Mouse (Mus musculus) liver, adult 2 months (tissue): ENCODE data around the gene Dact1. TPM values are rescaled to one million over a fixed set of nuclear protein-coding genes. Genes with fewer than 3 reads are reported as not detected.

Source experiments
- DNase-seq: peaks from one replicate; pipeline ENCODE4 v3.0.0-alpha.2; 2011; ENCODE audit warnings: low read depth, low spot score; ENCODE audit errors: extremely low read depth
- H3K27ac ChIP-seq: fragments of 200-500 bp; replicated peaks from 2 replicates; pipeline ENCODE4 v1.5.1; 2012; ENCODE audit warnings: low read depth, mild to moderate bottlenecking, control low read depth, inconsistent platforms, low read length; ENCODE audit not compliant: insufficient read depth
- H3K27me3 ChIP-seq: fragments of 200-500 bp; 2 replicates; pipeline ENCODE4 v1.6.1; 2012; ENCODE audit warnings: mild to moderate bottlenecking, moderate library complexity, low read length, inconsistent platforms; ENCODE audit not compliant: control insufficient read depth, insufficient read depth
- H3K36me3 ChIP-seq: fragments of 200-500 bp; 2 replicates; pipeline ENCODE4 v1.6.1; 2012; ENCODE audit warnings: low read length, inconsistent platforms; ENCODE audit not compliant: control insufficient read depth, insufficient read depth
- H3K4me1 ChIP-seq: fragments of 200-500 bp; 2 replicates; pipeline ENCODE4 v1.6.1; 2011; ENCODE audit warnings: low read length; ENCODE audit not compliant: control insufficient read depth, insufficient read depth
- H3K4me3 ChIP-seq: fragments of 200-500 bp; 2 replicates; pipeline ENCODE4 v1.5.1; 2011; ENCODE audit warnings: low read depth, mild to moderate bottlenecking, control low read depth, low read length, moderate library complexity; ENCODE audit not compliant: insufficient read depth
- H3K79me2 ChIP-seq: fragments of 200-500 bp; 2 replicates; pipeline ENCODE4 v1.6.1; 2012; ENCODE audit warnings: inconsistent platforms, mild to moderate bottlenecking, low read length, moderate library complexity; ENCODE audit not compliant: control insufficient read depth, insufficient read depth
- H3K9ac ChIP-seq: fragments of 200-500 bp; 2 replicates; pipeline ENCODE4 v1.6.1; 2012; ENCODE audit warnings: low read depth, mild to moderate bottlenecking, control low read depth, inconsistent platforms, low read length
- CTCF ChIP-seq: fragments of 200-500 bp; IDR thresholded peaks from 2 replicates; pipeline ENCODE4 v1.5.1; 2011; ENCODE audit warnings: low read depth, low read length, control low read depth
- POLR2A ChIP-seq: fragments of 200-500 bp; IDR thresholded peaks from 2 replicates; pipeline ENCODE4 v1.6.1; 2011; ENCODE audit warnings: low read length, control low read depth; ENCODE audit not compliant: insufficient read depth; ENCODE audit errors: extremely low read depth
- WGBS: fragments of 180-500 bp; shearing (Covaris S2); methylation state at CpG from one replicate; pipeline ENCODE4 v1.1.7; 2018; 5-methylcytosine and 5-hydroxymethylcytosine counted together
- polyA plus RNA-seq: library from polyadenylated mRNA; depleted of rRNA; stranded (reverse); fragments of >200 nt; gene quantifications from 2 replicates; pipeline ENCODE4 v1.2.3, GENCODE M21; 2012; rRNA removed
- total RNA-seq: library from RNA; depleted of rRNA; stranded (reverse); fragments of >200 nt; gene quantifications from 2 replicates; pipeline ENCODE4 v1.2.3, GENCODE M21; 2014; rRNA removed

The Dact1 gene
- total RNA-seq (1.7 and 2.1 TPM in 2 replicates), polyA plus RNA-seq (0.98 and 1.4 TPM in 2 replicates)

DNA sequence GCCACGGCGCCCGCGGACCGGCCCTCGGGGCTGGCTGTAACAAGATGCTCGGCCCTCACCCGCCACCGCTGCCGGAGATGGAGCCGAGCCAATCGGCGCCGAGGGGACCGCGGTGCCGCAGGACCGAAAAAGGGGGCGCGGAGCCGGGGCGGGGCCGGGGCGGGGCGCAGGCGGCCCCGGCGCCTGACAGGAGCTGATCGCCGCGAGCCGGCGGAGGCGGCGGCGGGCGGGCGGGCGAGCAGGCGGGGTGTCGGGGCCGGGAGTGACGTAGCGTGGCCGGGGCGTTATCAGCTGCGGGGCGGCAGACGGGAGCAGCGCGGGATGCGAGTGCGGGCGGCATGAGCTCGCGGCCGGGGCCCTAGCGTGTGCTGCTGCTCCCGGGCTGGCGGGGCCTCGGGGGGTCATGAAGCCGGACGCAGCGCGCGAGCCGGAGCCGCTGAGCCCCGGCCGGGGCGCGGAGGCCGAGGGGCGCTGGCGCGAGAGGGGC, at the start of gene Dact1:
Gene Dact1 (plus strand): TSS at position 304 of the 487 bp plus-strand sequence.
- Histone ChIP-seq H3K4me1 (no peaks in the 10 kb centered on the region), H3K36me3 (peaks cover 12% of the 10 kb centered on the region; the same call in 1 of the 2 replicates), H3K9ac (peak within 1 kb of the TSS; percentile 91), H3K27me3 (no peaks in the 10 kb centered on the region), H3K79me2 (no peaks in the 10 kb centered on the region), H3K4me3 (peak within 1 kb of the TSS; percentile 57), H3K27ac (no peak within 1 kb of the TSS; the same call in none of the 2 replicates)
- TF ChIP-seq POLR2A (peak; percentile 62), CTCF (no peak)
- DNase-seq: no peak
- WGBS: under 1% methylated on average over 59 of the region's 76 CpGs

DNA sequence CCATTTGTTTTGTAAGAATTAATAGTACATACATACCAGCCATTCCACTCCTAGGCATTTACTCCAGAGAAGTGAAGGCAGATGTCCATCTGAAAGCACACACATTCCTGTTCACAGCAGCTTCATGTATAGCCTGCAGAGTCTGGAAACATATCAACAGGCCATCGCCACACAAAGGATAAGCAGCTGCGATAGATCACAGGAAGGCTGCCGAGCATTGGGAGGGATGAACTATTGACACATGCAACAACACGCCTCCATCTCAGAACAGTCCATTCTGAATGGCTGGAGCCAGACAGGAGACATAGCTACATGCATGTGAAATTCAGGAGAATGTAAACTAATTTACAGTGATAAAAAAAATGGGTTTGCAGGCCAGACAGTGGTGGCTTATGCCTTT, 45.5 kb upstream of the Dact1 start:
- Histone ChIP-seq H3K36me3 (no peaks in the 10 kb centered on the region), H3K27me3 (no peaks in the 10 kb centered on the region), H3K9ac (no peak overlapping the region), H3K27ac (no peak overlapping the region), H3K79me2 (no peaks in the 10 kb centered on the region), H3K4me1 (no peaks in the 10 kb centered on the region), H3K4me3 (no peak overlapping the region)
- DNase-seq: no peak
- WGBS: 88% methylated on average over 4 of the region's 4 CpGs
- TF ChIP-seq POLR2A (no peak), CTCF (no peak)

DNA sequence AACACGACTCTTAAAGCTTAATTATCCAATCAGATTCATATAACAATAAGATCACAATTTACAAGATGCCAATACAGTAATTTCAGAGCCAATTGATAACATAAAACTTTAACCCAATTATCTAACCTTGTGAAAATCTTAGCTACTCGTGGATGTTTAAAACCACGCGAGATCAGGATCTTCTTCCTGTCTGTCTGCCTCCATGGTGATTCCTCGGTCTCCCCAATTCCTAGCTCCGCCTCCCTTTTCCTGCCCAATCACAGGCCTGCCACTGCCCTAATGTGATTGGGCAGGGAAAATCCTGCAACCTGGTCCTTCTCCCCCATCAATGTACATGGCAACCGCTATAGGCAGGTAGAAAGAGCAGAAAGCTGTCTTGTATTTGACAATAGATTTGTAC, 40.3 kb upstream of the Dact1 start:
- no peaks in the 10 kb centered on the region for H3K27me3 ChIP-seq
- WGBS: 88% methylated on average over 7 of the region's 7 CpGs
- no peak for TF ChIP-seq POLR2A
- TF ChIP-seq CTCF: no peak
- no peak overlapping the region for H3K27ac ChIP-seq
- DNase-seq: no peak
- H3K79me2 ChIP-seq: no peaks in the 10 kb centered on the region
- H3K9ac ChIP-seq: no peak overlapping the region
- H3K36me3 ChIP-seq: no peaks in the 10 kb centered on the region
- H3K4me1 ChIP-seq: no peaks in the 10 kb centered on the region
- no peak overlapping the region for H3K4me3 ChIP-seq

DNA sequence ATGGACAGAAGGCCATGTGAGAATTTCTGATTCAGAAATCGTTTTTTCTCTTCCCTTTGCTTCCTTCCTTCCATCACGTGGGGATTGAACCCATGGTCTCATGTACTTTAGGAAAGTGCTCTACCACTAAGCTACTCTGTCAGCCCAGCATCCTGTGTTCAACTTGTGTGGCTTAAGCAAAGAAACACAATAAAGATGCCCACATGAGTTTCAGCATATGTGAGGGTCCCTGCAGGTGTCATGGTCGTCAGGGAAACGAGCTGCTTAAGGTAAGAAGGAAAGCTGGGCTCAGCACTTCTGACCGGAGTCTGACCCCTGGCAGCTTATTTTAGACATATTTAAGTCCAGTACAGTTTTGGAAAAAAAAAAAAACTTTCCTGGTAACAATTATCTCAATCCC, 38.6 kb upstream of the Dact1 start:
- Histone ChIP-seq H3K27ac (no peak overlapping the region), H3K27me3 (no peaks in the 10 kb centered on the region), H3K4me1 (no peaks in the 10 kb centered on the region), H3K36me3 (no peaks in the 10 kb centered on the region), H3K79me2 (no peaks in the 10 kb centered on the region), H3K9ac (no peak overlapping the region), H3K4me3 (no peak overlapping the region)
- DNase-seq: no peak
- 79% methylated on average over 5 of the region's 5 CpGs for WGBS
- TF ChIP-seq POLR2A (no peak), CTCF (no peak)

DNA sequence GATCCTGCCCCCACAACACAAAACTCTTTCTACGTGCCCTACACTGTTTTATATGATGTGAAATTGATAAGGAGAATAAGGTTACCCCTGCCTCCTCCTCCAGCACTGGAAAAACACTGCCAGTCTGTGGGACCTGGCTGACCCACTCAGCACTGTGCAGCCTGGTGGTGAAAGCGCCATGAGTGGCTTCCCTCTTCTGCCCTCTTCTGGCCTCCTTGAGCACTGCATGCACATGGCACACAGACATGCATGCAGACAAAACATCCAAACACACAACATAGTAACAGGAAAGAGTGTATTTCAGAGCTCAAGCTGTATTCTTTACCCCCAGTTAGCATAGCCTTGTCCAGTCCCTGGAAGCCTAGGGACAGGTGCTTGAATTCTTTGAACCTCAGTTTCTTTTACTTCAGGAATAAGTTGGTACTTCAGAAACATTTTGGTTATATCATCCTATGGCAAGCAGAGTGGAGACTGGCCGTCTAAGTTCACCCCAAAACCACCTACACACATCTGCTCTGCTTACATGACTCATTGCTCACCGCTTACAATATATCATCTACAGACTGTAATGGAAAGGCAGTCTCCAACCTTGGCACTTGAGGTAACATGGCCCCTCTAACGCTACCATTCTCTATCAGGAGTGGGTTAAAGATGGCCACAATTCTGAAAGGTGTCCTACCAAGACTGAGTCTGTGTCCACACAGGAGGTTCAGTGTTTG, 35.0 kb upstream of the Dact1 start:
- H3K36me3 ChIP-seq: no peaks in the 10 kb centered on the region
- H3K4me1 ChIP-seq: no peaks in the 10 kb centered on the region
- H3K9ac ChIP-seq: no peak overlapping the region
- no peak for TF ChIP-seq POLR2A
- no peak; the same call in 1 of the 2 replicates for TF ChIP-seq CTCF
- no peak overlapping the region for H3K4me3 ChIP-seq
- WGBS: 95% methylated on average over 5 of the region's 5 CpGs
- H3K79me2 ChIP-seq: no peaks in the 10 kb centered on the region
- no peak for DNase-seq
- no peak overlapping the region for H3K27ac ChIP-seq
- H3K27me3 ChIP-seq: no peaks in the 10 kb centered on the region
